Mouse (Mus musculus): ENCODE measurements at regions not wholly inside any gene's neighbourhood (a gene's known extent, or its start where the extent isn't known, plus 50 kb on each side); places are given as distances from the start of the nearest gene placed in this dataset.

DNA sequence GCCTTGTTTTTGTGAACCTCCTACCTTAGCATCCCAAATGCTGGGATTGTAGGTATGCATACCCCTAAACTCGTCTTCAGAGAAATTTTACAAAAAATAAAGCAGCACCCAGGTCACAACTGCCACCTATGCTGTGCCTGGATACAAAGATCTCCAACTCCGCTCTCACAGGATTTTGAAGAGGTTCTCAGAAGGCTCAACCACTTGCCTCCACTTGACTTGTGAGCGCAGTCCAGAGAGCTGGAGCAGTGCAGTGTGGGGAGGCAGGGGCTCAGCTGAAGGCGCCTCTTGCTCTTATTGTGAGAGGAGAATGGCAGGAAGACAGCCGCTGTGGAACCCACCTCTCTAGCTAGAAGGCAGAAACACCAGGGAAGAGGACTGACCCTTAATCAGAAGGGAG lies 182.9 kb downstream of the Rap2a start:
- no peak for ATAC-seq

DNA sequence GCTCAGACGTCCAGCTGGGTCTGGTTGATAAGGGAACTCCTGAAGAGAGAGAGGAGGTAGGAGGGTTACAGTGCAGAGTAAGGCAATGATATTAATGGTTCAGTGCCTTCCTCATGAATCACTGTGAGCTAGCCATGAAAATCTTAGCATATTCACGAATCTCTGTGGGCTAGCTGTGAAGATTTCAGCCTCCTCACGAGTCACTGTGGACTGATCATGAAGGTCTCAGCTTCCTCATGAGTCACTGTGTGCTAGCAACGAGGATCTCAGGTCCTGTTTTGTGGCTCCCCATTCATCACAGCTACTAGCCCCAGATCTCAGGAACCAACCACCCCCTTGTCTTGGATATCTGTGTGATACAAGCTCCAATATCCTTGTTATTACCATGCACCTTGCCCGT lies 191.4 kb downstream of the Rap2a start:
- ATAC-seq, result no peak

- no peak for ATAC-seq
Observed at GRCm38 (mm10) chr14:120675752-120676151, 197.5 kb downstream of the Rap2a start.

DNA sequence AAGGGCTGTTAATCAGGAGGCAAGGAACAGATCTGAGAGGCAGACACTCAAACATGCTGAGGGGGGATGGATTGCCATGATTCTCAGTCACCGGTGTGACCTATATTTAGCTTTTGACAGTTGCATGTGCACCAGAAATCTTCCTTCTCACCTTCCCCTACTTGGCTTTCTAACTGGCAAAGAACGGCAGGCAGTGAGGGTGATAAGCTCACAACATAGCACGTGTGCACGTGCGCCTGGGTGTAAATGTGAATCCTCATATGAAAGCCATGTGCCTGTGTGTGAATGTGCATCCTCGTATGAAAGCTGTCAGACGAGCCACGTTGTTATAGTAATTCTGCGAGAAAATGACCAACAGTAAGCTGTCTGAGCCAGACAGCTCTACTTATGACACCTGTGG lies 200.3 kb downstream of the Rap2a start:
- ATAC-seq, result no peak

DNA sequence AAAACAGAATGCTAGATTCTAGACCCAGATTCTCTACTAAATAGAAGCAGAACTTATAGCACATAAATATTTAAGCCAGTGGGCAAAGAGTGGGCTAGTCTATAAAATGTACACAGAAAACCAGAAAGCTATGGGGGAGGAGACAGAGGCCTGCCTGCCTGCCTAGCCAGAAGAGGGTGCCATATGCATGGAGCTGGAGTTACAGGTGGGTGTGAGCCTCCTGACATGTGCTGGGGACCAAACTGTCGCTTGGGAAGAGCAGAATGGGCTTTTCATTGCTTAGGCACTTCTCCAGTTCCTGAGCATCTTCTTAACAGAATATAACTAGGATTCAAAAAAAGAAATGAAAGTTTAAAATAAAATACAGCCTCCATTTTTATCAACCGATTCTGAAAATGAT lies 200.8 kb downstream of the Rap2a start:
- ATAC-seq, result no peak

DNA sequence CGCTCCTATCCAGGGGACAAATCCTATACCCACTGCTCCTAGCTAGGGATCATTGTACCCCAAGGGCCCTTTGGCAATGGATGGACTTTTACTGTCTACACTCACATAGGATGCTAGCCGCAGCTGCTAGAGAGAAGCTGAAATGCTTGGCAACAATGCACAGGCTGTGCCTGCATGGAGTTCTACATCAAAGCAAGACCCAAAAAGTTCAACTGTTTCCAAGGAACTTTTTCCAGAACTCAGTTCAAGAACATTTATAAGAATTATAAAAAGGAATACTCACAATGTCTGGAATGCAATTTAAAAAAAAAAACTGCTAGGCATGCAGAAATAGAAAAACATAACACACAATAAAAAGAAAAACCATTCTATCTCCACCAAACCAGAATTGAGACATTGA lies 202.0 kb downstream of the Rap2a start:
- ATAC-seq, result no peak

DNA sequence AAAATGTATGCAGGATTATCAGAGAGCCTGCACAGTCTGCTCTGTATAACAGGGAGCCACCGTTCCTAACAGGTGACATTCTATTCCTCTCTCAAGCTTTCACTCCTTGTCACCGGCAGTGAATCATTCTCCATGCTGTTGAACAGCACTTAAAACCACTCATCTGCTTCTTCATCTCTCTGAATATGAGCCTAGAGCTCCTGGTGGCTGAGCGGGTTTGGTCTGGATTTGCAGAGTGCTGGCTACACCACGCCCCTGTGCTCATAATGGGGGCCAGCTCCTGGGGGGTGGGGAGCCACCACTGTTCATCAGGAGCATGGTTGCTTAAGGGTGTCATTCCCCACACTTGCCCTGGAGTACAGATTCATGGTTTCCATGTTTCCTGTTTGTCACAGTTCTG lies 207.0 kb downstream of the Rap2a start:
- ATAC-seq, result no peak

GRCm38 (mm10) chr14:120685877-120686276 lies 207.6 kb downstream of the Rap2a start:
- ATAC-seq, result no peak

DNA sequence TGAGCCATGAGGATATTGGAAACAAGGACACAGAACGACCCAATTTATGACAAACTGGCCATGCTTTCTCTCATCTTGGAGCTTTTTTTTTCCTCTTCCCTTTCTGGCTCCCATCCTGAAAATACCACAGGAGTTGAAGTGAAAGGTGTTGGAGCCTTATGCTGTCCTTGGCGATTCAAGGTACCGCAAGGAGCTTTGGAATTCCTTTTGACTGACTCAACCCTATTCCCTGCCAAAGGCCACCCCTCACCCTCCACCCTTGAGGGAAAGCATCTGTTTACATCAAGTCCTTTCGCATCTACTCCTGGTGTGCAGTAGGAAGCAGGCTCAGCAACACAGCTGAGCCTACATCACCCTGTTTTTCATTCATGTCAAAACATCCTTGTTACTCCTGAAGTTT lies 208.5 kb downstream of the Rap2a start:
- ATAC-seq, result no peak

- ATAC-seq, result no peak
Observed at GRCm38 (mm10) chr14:120699378-120699777, 211.6 kb upstream of the Ipo5 start.

- ATAC-seq, result no peak
Observed at GRCm38 (mm10) chr14:120705301-120705801, 205.7 kb upstream of the Ipo5 start.

GRCm38 (mm10) chr14:120710782-120711181 lies 200.2 kb upstream of the Ipo5 start:
- no peak for ATAC-seq

GRCm38 (mm10) chr14:120720464-120721445 lies 190.3 kb upstream of the Ipo5 start:
- no peak for ATAC-seq

DNA sequence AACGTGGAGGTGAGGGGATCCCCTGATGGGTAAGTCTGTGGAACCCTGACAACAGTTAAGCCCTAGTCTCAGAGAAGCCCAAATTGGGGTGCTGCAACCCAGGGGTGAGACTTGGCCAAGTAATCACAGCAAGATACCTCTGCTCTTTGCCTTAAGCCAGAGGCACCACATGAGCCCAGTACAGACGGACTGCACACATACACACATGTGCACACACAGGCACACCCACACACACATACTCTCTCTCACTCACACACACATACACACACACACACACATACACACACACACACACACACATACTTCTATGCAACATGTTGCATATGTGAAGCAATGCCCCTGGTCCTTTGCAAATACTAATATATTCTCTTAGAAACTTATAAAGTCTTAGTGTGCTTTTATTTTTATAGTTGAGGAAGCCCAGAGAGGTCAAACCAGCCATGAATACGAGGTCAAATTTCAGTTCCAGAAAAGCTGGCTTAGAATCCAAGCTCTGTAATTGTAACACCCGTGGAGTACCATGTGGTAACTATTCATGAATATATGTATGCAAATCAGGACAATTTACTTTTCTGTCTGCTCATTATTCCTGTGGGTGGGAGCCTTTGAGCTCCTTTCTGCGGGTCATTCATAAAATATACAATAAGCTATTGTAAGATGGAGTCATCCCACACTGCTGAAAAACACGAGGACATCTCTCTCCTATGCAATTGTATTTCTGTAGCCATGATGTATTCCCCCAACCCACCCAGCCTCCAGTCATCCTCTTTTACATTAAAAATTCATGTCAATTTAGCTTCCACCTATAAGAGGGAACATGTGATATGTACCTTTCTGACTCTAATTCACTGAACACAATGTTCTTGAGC lies 189.2 kb upstream of the Ipo5 start:
- no peak for ATAC-seq

- no peak for ATAC-seq
Observed at GRCm38 (mm10) chr14:120722546-120723112, 188.4 kb upstream of the Ipo5 start.

GRCm38 (mm10) chr14:120728107-120728506 lies 182.9 kb upstream of the Ipo5 start:
- ATAC-seq, result no peak

DNA sequence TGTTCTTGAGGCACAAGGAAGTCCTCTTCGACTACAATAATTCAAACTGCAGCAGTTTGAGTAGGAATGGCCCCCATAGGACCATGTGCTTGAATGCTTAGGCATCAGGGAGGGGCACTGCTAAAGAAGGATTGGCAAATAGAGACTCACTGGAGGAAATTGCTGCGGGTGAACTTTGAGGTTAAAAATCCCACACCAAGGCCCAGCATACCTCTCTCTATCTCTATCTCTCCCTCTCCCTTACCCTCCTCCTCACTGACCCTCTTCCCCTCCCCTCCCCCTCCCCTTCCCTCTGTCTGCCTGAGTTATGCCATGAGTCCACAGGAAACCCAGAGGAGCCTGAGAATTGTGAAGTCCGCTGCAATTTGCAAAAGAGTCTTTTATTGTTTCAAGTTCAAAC lies 180.8 kb upstream of the Ipo5 start:
- no peak for ATAC-seq

GRCm38 (mm10) chr14:120731679-120732281 lies 179.2 kb upstream of the Ipo5 start:
- ATAC-seq, result no peak

DNA sequence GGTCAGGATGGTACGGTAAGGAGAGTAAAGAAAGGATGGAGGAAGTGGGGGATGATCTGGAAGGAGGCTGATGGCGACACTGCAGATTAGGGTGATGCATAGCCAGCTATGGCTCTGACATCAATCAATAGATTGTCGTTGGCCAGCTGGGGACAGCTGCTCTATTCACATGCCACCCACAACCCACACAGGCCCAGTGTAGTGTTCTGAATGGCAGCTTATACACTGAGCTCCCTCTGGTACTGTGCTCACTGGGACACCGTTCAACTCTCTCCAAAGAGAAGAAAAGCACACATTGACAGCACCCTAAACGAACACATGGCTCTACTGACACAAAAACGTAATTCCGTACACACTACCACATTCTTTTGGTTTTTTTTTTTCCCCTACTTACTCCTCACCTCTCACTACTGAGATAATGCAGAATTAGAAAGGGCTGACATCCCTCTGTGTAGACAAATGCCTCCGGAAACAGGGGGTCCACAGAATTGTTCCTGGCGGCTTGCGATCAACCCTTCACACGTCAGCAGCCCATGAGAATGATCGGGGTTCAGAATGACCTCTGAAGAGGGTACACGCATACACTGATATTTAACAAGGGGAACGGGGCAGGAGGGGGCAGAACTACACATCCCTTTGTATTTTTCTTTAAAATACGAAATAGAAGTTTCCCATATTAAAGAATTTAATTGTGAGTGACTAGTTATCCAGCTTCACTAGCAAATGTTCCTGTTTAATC lies 178.5 kb upstream of the Ipo5 start:
- no peak for ATAC-seq

DNA sequence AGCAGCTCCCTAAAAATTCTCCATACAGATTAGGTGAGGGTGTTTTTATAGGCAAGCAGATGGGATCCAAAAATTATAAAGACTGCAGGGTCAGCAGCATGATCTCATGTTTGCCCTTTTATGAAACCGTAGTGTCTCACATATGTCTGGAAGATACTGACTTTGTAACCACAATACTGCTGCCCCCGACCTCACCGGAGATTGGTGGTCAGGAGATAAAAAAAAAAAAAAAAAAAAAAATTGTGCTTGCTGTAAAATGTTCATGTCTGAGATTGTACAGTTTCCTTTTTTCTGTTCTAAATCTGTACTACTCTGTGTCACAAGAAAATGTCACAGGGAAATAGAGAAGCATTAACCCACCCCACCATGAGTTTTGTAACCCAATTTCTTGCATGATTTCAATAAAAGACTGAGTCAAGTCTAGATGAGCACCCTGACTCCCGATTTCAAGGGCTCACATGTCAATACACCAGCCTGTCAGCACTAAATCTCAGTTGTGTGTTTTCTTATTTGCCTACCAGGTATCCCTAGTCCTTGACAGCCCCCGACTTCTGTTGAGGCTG lies 169.5 kb upstream of the Ipo5 start:
- no peak for ATAC-seq

- ATAC-seq, result no peak
Observed at GRCm38 (mm10) chr14:120754011-120754410, 157.0 kb upstream of the Ipo5 start.

DNA sequence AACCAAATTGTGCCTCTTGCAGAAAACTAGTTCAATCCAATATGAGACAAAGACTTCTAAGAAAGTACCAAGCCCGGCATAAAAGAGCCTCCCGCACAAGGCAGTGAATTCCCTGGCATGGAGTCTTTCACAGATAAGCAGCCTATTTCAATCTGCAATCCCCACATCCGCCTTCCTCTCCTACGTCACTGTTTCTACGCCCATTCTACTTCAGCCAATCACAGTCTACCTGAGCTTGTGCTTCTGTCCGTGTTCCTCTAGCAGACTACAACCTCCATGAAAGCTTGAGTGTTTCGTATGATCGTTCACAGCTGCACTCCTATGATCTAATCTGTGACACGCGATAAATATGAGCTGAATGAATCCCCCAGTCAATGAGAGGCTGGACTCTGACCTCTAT lies 155.6 kb upstream of the Ipo5 start:
- no peak for ATAC-seq

Measured in CD4-positive, CD25-positive, alpha-beta regulatory T cell, adult 4 months (primary cell).